Mouse (Mus musculus) liver, embryonic 16.5 days (tissue): ENCODE data around the gene Psmc1. TPM values are rescaled to one million over a fixed set of nuclear protein-coding genes. Genes with fewer than 3 reads are reported as not detected.

Source experiments
- polyA plus RNA-seq: library from polyadenylated mRNA; unstranded; fragments of >200 nt; fragmentation: Nextera tagmentation; extraction: Ambion mirVana; gene quantifications from 2 replicates; pipeline ENCODE4 v1.2.1, GENCODE M21; 2015

Gene Psmc1
- polyA plus RNA-seq, 1 experiment from 2014 or later, result 120 TPM

Other genes starting within 250 kb of the Psmc1 start
- 5.0 and 5.9 TPM in 2 replicates for gene Efcab11, start 225.7 kb upstream of the Psmc1 start, polyA plus RNA-seq
- gene Tdp1, start 225.6 kb upstream of the Psmc1 start, polyA plus RNA-seq, result 19.3 and 20.8 TPM in 2 replicates
- gene Kcnk13, start 145.7 kb upstream of the Psmc1 start, polyA plus RNA-seq, result 0.83 and 0.84 TPM in 2 replicates
- 4.4 and 4.7 TPM in 2 replicates for gene Nrde2, start 49.5 kb downstream of the Psmc1 start, polyA plus RNA-seq
- 413 and 426 TPM in 2 replicates for gene Calm1, start 89.3 kb downstream of the Psmc1 start, polyA plus RNA-seq